18 mouse cellular contexts compared by ENCODE assay signal in the genomic region with DNA sequence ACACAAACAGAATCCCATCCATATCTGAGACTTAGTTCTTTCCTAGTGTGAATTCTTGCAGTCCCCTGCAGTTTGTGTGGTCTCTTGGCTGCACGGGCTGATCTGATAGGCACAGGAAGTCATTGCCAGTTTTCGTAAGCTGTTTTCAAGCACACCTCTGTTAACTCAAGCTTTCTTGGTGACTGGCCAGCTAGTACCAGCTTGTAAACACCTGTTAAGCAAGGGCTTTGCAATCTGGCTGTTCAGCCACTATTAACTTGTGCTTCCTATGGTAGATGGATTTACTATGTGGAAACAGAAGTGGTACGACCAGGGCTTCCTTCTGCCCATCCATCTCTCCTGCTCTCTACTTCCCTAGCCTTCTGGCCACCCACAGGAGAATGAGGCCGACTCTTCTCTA.
"Had no signal": no experiment of that assay in that cellular context is flagged by ENCODE, and none has a peak within 500 bp of the region (broad histone marks: within the 10 kb centered on the region; RNA-seq: fewer than 3 reads in every experiment).

No protein-coding gene starts in this region.

- ATAC-seq: midbrain, embryonic 15.5 days had no signal

- H3K9me3 ChIP-seq: midbrain, embryonic 10.5 days; midbrain, embryonic 12.5 days; midbrain, embryonic 15.5 days; neural tube, embryonic 13.5 days; neural tube, embryonic 15.5 days had no signal

- H3K4me1 ChIP-seq: midbrain, embryonic 10.5 days; midbrain, embryonic 12.5 days; midbrain, embryonic 15.5 days; neural tube, embryonic 13.5 days; neural tube, embryonic 15.5 days had no signal

- H3K27ac ChIP-seq: midbrain, embryonic 10.5 days; midbrain, embryonic 12.5 days; midbrain, embryonic 15.5 days; neural tube, embryonic 13.5 days; neural tube, embryonic 15.5 days had no signal

- H3K27me3 ChIP-seq: midbrain, embryonic 12.5 days; midbrain, embryonic 15.5 days; neural tube, embryonic 13.5 days; neural tube, embryonic 15.5 days had no signal

- H3K4me3 ChIP-seq: midbrain, embryonic 10.5 days; midbrain, embryonic 12.5 days; midbrain, embryonic 15.5 days; myocyte; neural tube, embryonic 13.5 days; neural tube, embryonic 15.5 days had no signal

- H3K36me3 ChIP-seq: midbrain, embryonic 10.5 days; midbrain, embryonic 12.5 days; midbrain, embryonic 15.5 days; neural tube, embryonic 13.5 days; neural tube, embryonic 15.5 days had no signal

- H3K4me2 ChIP-seq: lung, embryonic 14.5 days; midbrain, embryonic 12.5 days; midbrain, embryonic 15.5 days; neural tube, embryonic 13.5 days; neural tube, embryonic 15.5 days had no signal

- H3K9ac ChIP-seq: lung, embryonic 14.5 days; midbrain, embryonic 12.5 days; midbrain, embryonic 15.5 days; neural tube, embryonic 13.5 days; neural tube, embryonic 15.5 days had no signal

- DNase-seq: lung, adult 18-20 months; lung, embryonic 14.5 days; lung, postnatal 10 days; lung, postnatal 4 days; retina, postnatal 1 day; right cerebral cortex, adult 18-20 months; right cerebral cortex, postnatal 25 days; right cerebral cortex, postnatal 4 days; spleen, adult 18-20 months; thymus, adult 18-20 months; thymus, postnatal 14 days; thymus, postnatal 36 days had no signal
